Mouse (Mus musculus): ENCODE data around the gene Eif3k. TPM values are rescaled to one million over a fixed set of nuclear protein-coding genes. Genes with fewer than 3 reads are reported as not detected.
A peak's percentile ranks its signal among the peaks of the same experiment; 100 is the strongest.

The Eif3k gene
- total and polyA plus RNA-seq, 3 experiments: 156 to 221 (median 177) TPM

GRCm38 (mm10) chr7:28955295-28955897 is 26.3 kb downstream of the Eif3k start:
- Histone ChIP-seq H3K4me1 (ENCODE audit: control insufficient read depth, insufficient read depth, low read length) (peaks cover 47% of the 10 kb centered on the region), H3K79me2 (replicated peaks; ENCODE audit: control insufficient read depth, insufficient read depth, low read length) (peaks cover 19% of the 10 kb centered on the region), H3K27me3 (ENCODE audit: control insufficient read depth, insufficient read depth, low read length) (no peaks in the 10 kb centered on the region), H3K4me3 (no peak overlapping the region), H3K36me3 (ENCODE audit: control insufficient read depth, insufficient read depth, low read length) (peaks cover 77% of the 10 kb centered on the region), H3K9ac (ENCODE audit: low read depth, low read length) (no peak overlapping the region), H3K27ac (peak overlapping the region; percentile 49)
- WGBS: 23% methylated on average over 5 of the region's 5 CpGs
- intact Hi-C loops (cut with DNase I): no loop called here
- TF ChIP-seq EP300 (IDR thresholded peaks at IDR 0.05; ENCODE audit: insufficient read depth, low read depth, low read length) (no peak), POLR2A (IDR thresholded peaks at IDR 0.05; ENCODE audit: insufficient read depth, low read depth, low read length) (no peak), CTCF (IDR thresholded peaks at IDR 0.05) (no peak)
- DNase-seq: no peak

GRCm38 (mm10) chr7:28954773-28955172 is 26.9 kb downstream of the Eif3k start:
- Histone ChIP-seq H3K79me2 (replicated peaks; ENCODE audit: control insufficient read depth, insufficient read depth, low read length) (peaks cover 17% of the 10 kb centered on the region), H3K4me1 (ENCODE audit: control insufficient read depth, insufficient read depth, low read length) (peaks cover 49% of the 10 kb centered on the region), H3K4me3 (no peak overlapping the region), H3K27me3 (ENCODE audit: control insufficient read depth, insufficient read depth, low read length) (no peaks in the 10 kb centered on the region), H3K27ac (peak overlapping the region; percentile 49), H3K9ac (ENCODE audit: low read depth, low read length) (no peak overlapping the region), H3K36me3 (ENCODE audit: control insufficient read depth, insufficient read depth, low read length) (peaks cover 81% of the 10 kb centered on the region)
- DNase-seq: no peak
- TF ChIP-seq POLR2A (IDR thresholded peaks at IDR 0.05; ENCODE audit: insufficient read depth, low read depth, low read length): no peak
- TF ChIP-seq CTCF (IDR thresholded peaks at IDR 0.05): no peak
- TF ChIP-seq EP300 (IDR thresholded peaks at IDR 0.05; ENCODE audit: insufficient read depth, low read depth, low read length): no peak
- WGBS: 52% methylated on average over 4 of the region's 4 CpGs
- intact Hi-C loops (cut with DNase I): no loop called here

DNA sequence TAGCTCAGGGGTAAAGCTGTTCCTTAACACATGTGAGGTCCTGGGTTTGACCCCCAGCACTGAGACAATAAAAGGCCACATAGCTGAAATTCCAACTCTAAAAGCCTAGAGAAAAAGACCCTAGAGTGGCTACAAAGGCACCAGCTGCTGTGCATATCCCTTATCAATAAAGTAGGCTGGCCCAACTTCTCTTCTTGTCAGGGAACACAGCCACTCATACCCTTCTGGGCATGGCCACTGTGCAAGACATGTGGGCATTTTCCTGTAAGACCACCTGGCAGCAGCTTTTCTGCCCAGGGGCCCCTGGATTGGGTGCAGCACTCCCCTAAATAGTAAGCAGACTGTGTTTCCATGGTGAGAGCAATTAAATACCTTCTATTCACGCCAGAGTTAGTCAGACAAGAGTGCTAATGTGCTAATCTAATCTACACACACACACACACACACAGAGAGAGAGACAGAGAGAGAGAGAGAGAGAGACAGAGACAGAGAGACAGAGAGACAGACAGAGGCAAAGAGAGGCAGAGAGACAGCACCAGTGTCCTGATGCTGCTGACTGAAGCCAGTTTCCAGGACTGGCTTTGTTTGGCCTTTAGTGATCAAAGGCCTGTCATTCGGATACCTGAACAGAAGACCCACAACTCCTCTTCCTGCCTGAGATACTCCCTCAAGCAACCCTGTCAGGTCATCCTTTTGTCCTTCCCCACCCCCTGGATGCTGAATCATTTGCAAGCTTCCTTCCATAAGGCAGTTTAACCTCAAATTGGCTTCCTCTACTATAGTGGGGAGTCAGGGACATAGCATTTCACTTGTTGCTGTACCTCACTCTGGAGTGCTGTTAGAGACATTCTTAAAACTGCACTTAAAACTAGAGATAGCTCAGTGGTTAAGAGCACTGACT is 27.9 kb downstream of the Eif3k start:
- no peak overlapping the region for H3K4me3 ChIP-seq
- 16% methylated on average over 2 of the region's 2 CpGs for whole genome bisulfite sequencing
- DNase-seq: no peak
- H3K9ac ChIP-seq (ENCODE audit: low read depth, low read length): no peak overlapping the region
- no peak for TF ChIP-seq POLR2A (IDR thresholded peaks at IDR 0.05; ENCODE audit: insufficient read depth, low read depth, low read length)
- TF ChIP-seq EP300 (IDR thresholded peaks at IDR 0.05; ENCODE audit: insufficient read depth, low read depth, low read length): no peak
- TF ChIP-seq CTCF (IDR thresholded peaks at IDR 0.05): no peak
- H3K36me3 ChIP-seq (ENCODE audit: control insufficient read depth, insufficient read depth, low read length): peaks cover 78% of the 10 kb centered on the region
- H3K27me3 ChIP-seq (ENCODE audit: control insufficient read depth, insufficient read depth, low read length): no peaks in the 10 kb centered on the region
- peaks cover 46% of the 10 kb centered on the region for H3K4me1 ChIP-seq (ENCODE audit: control insufficient read depth, insufficient read depth, low read length)
- H3K27ac ChIP-seq: peak overlapping the region; percentile 47
- H3K79me2 ChIP-seq (replicated peaks; ENCODE audit: control insufficient read depth, insufficient read depth, low read length): peaks cover 15% of the 10 kb centered on the region
- intact Hi-C loops (cut with DNase I): no loop called here

- Histone ChIP-seq H3K4me3 (no peak overlapping the region), H3K9ac (ENCODE audit: low read depth, low read length) (no peak overlapping the region), H3K27me3 (ENCODE audit: control insufficient read depth, insufficient read depth, low read length) (no peaks in the 10 kb centered on the region), H3K27ac (peak overlapping the region; percentile 44), H3K79me2 (replicated peaks; ENCODE audit: control insufficient read depth, insufficient read depth, low read length) (peaks cover 15% of the 10 kb centered on the region), H3K4me1 (ENCODE audit: control insufficient read depth, insufficient read depth, low read length) (peaks cover 48% of the 10 kb centered on the region), H3K36me3 (ENCODE audit: control insufficient read depth, insufficient read depth, low read length) (peaks cover 74% of the 10 kb centered on the region)
- TF ChIP-seq CTCF (IDR thresholded peaks at IDR 0.05): no peak
- no peak for TF ChIP-seq POLR2A (IDR thresholded peaks at IDR 0.05; ENCODE audit: insufficient read depth, low read depth, low read length)
- no peak for TF ChIP-seq EP300 (IDR thresholded peaks at IDR 0.05; ENCODE audit: insufficient read depth, low read depth, low read length)
- DNase-seq: no peak
- intact Hi-C loops (cut with DNase I): no loop called here
- 6% methylated on average over 3 of the region's 3 CpGs for WGBS
These were observed 28.9 kb downstream of the Eif3k start for GRCm38 (mm10) chr7:28952786-28953185.

- Histone ChIP-seq H3K4me1 (ENCODE audit: control insufficient read depth, insufficient read depth, low read length) (peaks cover 49% of the 10 kb centered on the region), H3K9ac (ENCODE audit: low read depth, low read length) (0 out of 2 replicates have a peak overlapping the region, but pooled peaks have one; percentile 16), H3K27me3 (ENCODE audit: control insufficient read depth, insufficient read depth, low read length) (no peaks in the 10 kb centered on the region), H3K79me2 (replicated peaks; ENCODE audit: control insufficient read depth, insufficient read depth, low read length) (peaks cover 17% of the 10 kb centered on the region), H3K4me3 (no peak overlapping the region), H3K27ac (peak overlapping the region; percentile 44), H3K36me3 (ENCODE audit: control insufficient read depth, insufficient read depth, low read length) (peaks cover 69% of the 10 kb centered on the region)
- 33% methylated on average over 2 of the region's 2 CpGs for WGBS
- DNase-seq: no peak
- intact Hi-C loops (cut with DNase I): no loop called here
- TF ChIP-seq POLR2A (IDR thresholded peaks at IDR 0.05; ENCODE audit: insufficient read depth, low read depth, low read length): no peak
- TF ChIP-seq CTCF (IDR thresholded peaks at IDR 0.05): no peak
- no peak for TF ChIP-seq EP300 (IDR thresholded peaks at IDR 0.05; ENCODE audit: insufficient read depth, low read depth, low read length)
These were observed 29.9 kb downstream of the Eif3k start for GRCm38 (mm10) chr7:28951764-28952163.

All from heart, adult 2 months (tissue).